Mouse (Mus musculus): ENCODE results near the gene Rnf168.

DNA sequence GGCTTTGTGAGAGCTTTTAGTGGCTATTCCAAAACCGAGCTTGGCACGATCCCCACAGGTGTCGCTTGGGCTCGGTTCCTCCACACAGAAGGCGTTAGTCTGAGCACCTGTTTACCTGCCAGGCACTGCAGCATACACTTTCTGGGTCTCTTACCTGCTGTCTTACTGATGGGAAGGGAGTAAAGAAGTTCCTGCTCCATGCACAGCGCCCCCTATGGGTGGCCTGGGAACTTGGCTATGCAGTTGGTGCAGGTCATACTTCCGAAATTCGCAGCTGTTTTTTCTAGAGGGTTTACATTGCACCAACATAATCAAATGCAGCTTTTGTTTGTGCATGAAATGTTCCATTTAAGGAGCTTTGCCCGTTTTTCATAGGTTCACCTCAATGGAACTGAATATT is 3.9 kb upstream of the Rnf168 start:
- TF ChIP-seq POLR2A (IDR thresholded peaks at IDR 0.05; ENCODE audit: insufficient read depth, low read depth, low read length): no peak
- no peak for TF ChIP-seq CTCF (IDR thresholded peaks at IDR 0.05; ENCODE audit: insufficient read depth, low read depth, low read length)
